8 mouse cellular contexts compared by ENCODE assay signal in the genomic region with DNA sequence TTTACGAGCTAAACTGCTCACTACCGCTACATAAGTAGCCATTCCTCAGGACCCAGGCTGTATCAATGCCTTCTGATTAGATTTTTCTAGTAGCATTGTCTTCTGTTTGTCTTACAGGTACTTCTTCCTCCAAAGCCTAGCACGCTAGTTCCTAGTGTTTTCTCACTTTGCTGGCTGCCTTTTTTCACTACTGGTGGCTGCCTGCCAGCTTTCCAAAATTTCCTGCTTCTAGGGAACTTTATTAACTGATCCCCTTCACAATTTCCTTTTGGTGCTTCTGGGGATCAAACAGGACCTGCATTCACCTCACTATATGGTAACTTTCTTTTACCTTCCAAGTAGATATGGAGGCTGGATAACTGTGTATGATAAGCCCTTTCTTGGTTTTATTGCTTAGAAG. TPM values are rescaled to one million over a fixed set of nuclear protein-coding genes. Genes with fewer than 3 reads are reported as not detected.
DNase-seq lines count a peak whose midpoint lies in the region; ATAC-seq and TF ChIP-seq lines count a peak whose summit lies in the region.

No protein-coding gene starts in this region.

- peaks cover 31% of the 10 kb centered on the region for H3K4me1 ChIP-seq in embryonic facial prominence, embryonic 15.5 days

- H3K9me3 ChIP-seq in embryonic facial prominence, embryonic 15.5 days (replicated peaks): no peaks in the 10 kb centered on the region

- no peak for ATAC-seq in embryonic facial prominence, embryonic 15.5 days (ENCODE audit: insufficient number of reproducible peaks, low FRiP score, low TSS enrichment, low read depth)
- ATAC-seq in inflammation-experienced regulatory T-cells, adult 6 months: no peak

- WGBS in embryonic facial prominence, embryonic 15.5 days: 50% methylated on average over 3 of the region's 3 CpGs

- H3K9ac ChIP-seq in embryonic facial prominence, embryonic 15.5 days: peak overlapping the region; percentile 92

- no peak for DNase-seq in layer of hippocampus, adult 2 months (ENCODE audit: low spot score in 2 of 2)
- DNase-seq in layer of hippocampus, postnatal 10 days (ENCODE audit: low spot score in 2 of 2): no peak
- peak; percentile 59 for DNase-seq in kidney, postnatal 10 days
- DNase-seq in cerebellum, adult 9-11 months: no peak
- DNase-seq in lung, postnatal 36 days: no peak

- TF ChIP-seq CTCF in layer of hippocampus, adult 2 months (conservative IDR thresholded peaks at IDR 0.05): no peak

- H3K36me3 ChIP-seq in embryonic facial prominence, embryonic 15.5 days: peaks cover 46% of the 10 kb centered on the region
- peaks cover 22% of the 10 kb centered on the region for H3K36me3 ChIP-seq in myocyte (ENCODE audit: control insufficient read depth, insufficient read depth)

- peaks cover 59% of the 10 kb centered on the region for H3K79me2 ChIP-seq in myocyte (ENCODE audit: control insufficient read depth, insufficient read depth)

- H3K27me3 ChIP-seq in embryonic facial prominence, embryonic 15.5 days: no peaks in the 10 kb centered on the region
- no peaks in the 10 kb centered on the region for H3K27me3 ChIP-seq in myocyte (ENCODE audit: control insufficient read depth, insufficient read depth, insufficient read length)

- peak overlapping the region; percentile 10 for H3ac ChIP-seq in myocyte (ENCODE audit: control insufficient read depth, insufficient read length)

- H3K4me2 ChIP-seq in embryonic facial prominence, embryonic 15.5 days (replicated peaks): peak overlapping the region; percentile 61
- peak overlapping the region; percentile 92 for H3K4me2 ChIP-seq in myocyte (ENCODE audit: low read depth)

- no peak overlapping the region for H3K27ac ChIP-seq in layer of hippocampus, adult 2 months
- H3K27ac ChIP-seq in embryonic facial prominence, embryonic 15.5 days (replicated peaks): no peak overlapping the region

- no peak for TF ChIP-seq POLR2A in myocyte (IDR thresholded peaks at IDR 0.05; ENCODE audit: insufficient read length, low read depth)

- peak overlapping the region; percentile 97 for H3K4me3 ChIP-seq in layer of hippocampus, adult 2 months
- peak overlapping the region; percentile 81 for H3K4me3 ChIP-seq in embryonic facial prominence, embryonic 15.5 days (replicated peaks)
- peak overlapping the region; percentile 86 for H3K4me3 ChIP-seq in myocyte

TF ChIP-seq in myocyte, 11 proteins besides CTCF, POLR2A, EP300 and RAD21:
- TF ChIP-seq TCF3 (IDR thresholded peaks at IDR 0.05; ENCODE audit: insufficient read length, low read depth): no peak
- TF ChIP-seq TCF12 (IDR thresholded peaks at IDR 0.05; ENCODE audit: insufficient read depth, poor library complexity, severe bottlenecking): no peak
- TF ChIP-seq E2F4 (IDR thresholded peaks at IDR 0.05; ENCODE audit: insufficient read depth): no peak
- TF ChIP-seq MAX (IDR thresholded peaks at IDR 0.05; ENCODE audit: low read depth): no peak
- no peak for TF ChIP-seq REST (IDR thresholded peaks at IDR 0.05; ENCODE audit: insufficient read depth, insufficient read length)
- no peak for TF ChIP-seq MYOG (IDR thresholded peaks at IDR 0.05; ENCODE audit: control insufficient read depth in 1 of 3, insufficient read depth in 1 of 3, insufficient read length in 2 of 3, low read depth in 2 of 3)
- TF ChIP-seq CEBPB (IDR thresholded peaks at IDR 0.05; ENCODE audit: insufficient read depth, poor library complexity, severe bottlenecking): no peak
- TF ChIP-seq SRF (IDR thresholded peaks at IDR 0.05; ENCODE audit: control insufficient read depth, insufficient read length, low read depth): no peak
- TF ChIP-seq USF1 (IDR thresholded peaks at IDR 0.05; ENCODE audit: low read depth): no peak

RNA-seq across cellular contexts. Expression of gene Ganab, which starts 1.2 kb away (rescaled TPM):
- total RNA-seq in layer of hippocampus, adult 2 months (2021): 100 to 1,000 TPM; 114 to 118 TPM
- total RNA-seq in layer of hippocampus, postnatal 10 days (2021): 100 to 1,000 TPM; 103 to 111 TPM
- polyA plus RNA-seq in embryonic facial prominence, embryonic 15.5 days (2015; fragmentation: Nextera tagmentation; extraction: Ambion mirVana): 99.0 and 104 TPM in 2 replicates
- polyA plus RNA-seq in myocyte (2012; fragmentation: generic; extraction: Trizol): 109 TPM
- 10 to 100 TPM; 58.8 to 59.6 (median 59.4) TPM for polyA plus RNA-seq in inflammation-experienced regulatory T-cells, adult 6 months (2017; shearing (Covaris generic))

RNA-seq across cellular contexts. Expression of gene Ints5, which starts 6.3 kb away (rescaled TPM):
- total RNA-seq in layer of hippocampus, adult 2 months (2021): 10 to 100 TPM; 24.4 to 25.6 TPM
- 10 to 100 TPM; 24.6 to 25.0 TPM for total RNA-seq in layer of hippocampus, postnatal 10 days (2021)
- polyA plus RNA-seq in embryonic facial prominence, embryonic 15.5 days (2015; fragmentation: Nextera tagmentation; extraction: Ambion mirVana): 42.7 and 45.8 TPM in 2 replicates
- polyA plus RNA-seq in myocyte (2012; fragmentation: generic; extraction: Trizol): 23.2 TPM
- 10 to 100 TPM in 2 of 3 experiments, 1 to 10 TPM in 1; 8.5 to 11.9 (median 10.4) TPM for polyA plus RNA-seq in inflammation-experienced regulatory T-cells, adult 6 months (2017; shearing (Covaris generic))

RNA-seq across cellular contexts. Expression of gene Gm49416, which starts 10.4 kb away (rescaled TPM):
- 1 to 10 TPM; 2.0 to 2.9 TPM for total RNA-seq in layer of hippocampus, adult 2 months (2021)
- total RNA-seq in layer of hippocampus, postnatal 10 days (2021): 1 to 10 TPM; 3.8 to 4.6 TPM
- polyA plus RNA-seq in embryonic facial prominence, embryonic 15.5 days (2015; fragmentation: Nextera tagmentation; extraction: Ambion mirVana): 0.24 TPM in 1 of 2 replicates, not detected in the other
- 0.44 TPM for polyA plus RNA-seq in myocyte (2012; fragmentation: generic; extraction: Trizol)
- 1 to 10 TPM in 1 of 3 experiments, not detected in 2; 1.1 TPM for polyA plus RNA-seq in inflammation-experienced regulatory T-cells, adult 6 months (2017; shearing (Covaris generic))

RNA-seq across cellular contexts. Expression of gene 1810009A15Rik, which starts 10.4 kb away (rescaled TPM):
- total RNA-seq in layer of hippocampus, adult 2 months (2021): 10 to 100 TPM; 25.3 to 30.0 TPM
- total RNA-seq in layer of hippocampus, postnatal 10 days (2021): 10 to 100 TPM; 18.9 to 27.6 TPM
- polyA plus RNA-seq in embryonic facial prominence, embryonic 15.5 days (2015; fragmentation: Nextera tagmentation; extraction: Ambion mirVana): 82.8 and 84.2 TPM in 2 replicates
- polyA plus RNA-seq in myocyte (2012; fragmentation: generic; extraction: Trizol): 73.1 TPM
- polyA plus RNA-seq in inflammation-experienced regulatory T-cells, adult 6 months (2017; shearing (Covaris generic)): 100 to 1,000 TPM; 105 to 125 (median 114) TPM

RNA-seq across cellular contexts. Expression of gene Gm49403, which starts 15.3 kb away (rescaled TPM):
- not detected for total RNA-seq in layer of hippocampus, adult 2 months (2021)
- not detected for total RNA-seq in layer of hippocampus, postnatal 10 days (2021)
- not detected in 2 replicates for polyA plus RNA-seq in embryonic facial prominence, embryonic 15.5 days (2015; fragmentation: Nextera tagmentation; extraction: Ambion mirVana)
- not detected for polyA plus RNA-seq in myocyte (2012; fragmentation: generic; extraction: Trizol)
- not detected for polyA plus RNA-seq in inflammation-experienced regulatory T-cells, adult 6 months (2017; shearing (Covaris generic))
